Mouse (Mus musculus): Measurements from ENCODE around the gene Mecom.
"Not testable (repeated sequence)": the region's sequence is repeated elsewhere in the genome, so short reads cannot be mapped to it uniquely, and the experiment has no call there.

The Mecom gene

GRCm38 (mm10) chr3:30256896-30257295, 290.9 kb downstream of the Mecom start:
- DNase-seq (ENCODE audit: extremely low read depth, insufficient read length, low spot score): no peak

DNA sequence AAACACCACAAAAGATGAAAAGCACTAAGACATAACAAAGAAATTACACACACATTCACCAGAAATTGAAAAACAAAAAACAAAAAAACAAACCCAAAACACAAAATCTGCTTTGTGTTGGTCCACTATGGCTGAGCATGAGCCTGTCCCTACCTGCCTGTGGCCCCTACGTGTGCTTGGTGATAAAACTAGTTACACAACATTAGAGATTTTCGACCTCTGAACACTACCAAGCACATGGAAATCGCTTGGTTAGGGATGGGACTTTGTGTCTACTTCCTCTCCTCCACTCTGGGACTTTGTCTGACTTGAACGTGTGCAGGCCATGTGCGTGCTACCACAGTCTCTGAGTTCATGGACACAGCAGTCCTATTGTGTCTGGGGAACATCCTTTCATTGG, 292.0 kb downstream of the Mecom start:
- no peak for DNase-seq (ENCODE audit: extremely low read depth, insufficient read length, low spot score)

GRCm38 (mm10) chr3:30254451-30254850, 293.4 kb downstream of the Mecom start:
- no peak for DNase-seq (ENCODE audit: extremely low read depth, insufficient read length, low spot score)

- no peak for DNase-seq (ENCODE audit: extremely low read depth, insufficient read length, low spot score)
These were observed 294.1 kb downstream of the Mecom start for GRCm38 (mm10) chr3:30253714-30254113.

- DNase-seq (ENCODE audit: extremely low read depth, insufficient read length, low spot score): no peak
These were observed 299.0 kb downstream of the Mecom start for GRCm38 (mm10) chr3:30248656-30249384.

GRCm38 (mm10) chr3:30247256-30247655, 300.6 kb downstream of the Mecom start:
- DNase-seq (ENCODE audit: extremely low read depth, insufficient read length, low spot score): no peak

DNA sequence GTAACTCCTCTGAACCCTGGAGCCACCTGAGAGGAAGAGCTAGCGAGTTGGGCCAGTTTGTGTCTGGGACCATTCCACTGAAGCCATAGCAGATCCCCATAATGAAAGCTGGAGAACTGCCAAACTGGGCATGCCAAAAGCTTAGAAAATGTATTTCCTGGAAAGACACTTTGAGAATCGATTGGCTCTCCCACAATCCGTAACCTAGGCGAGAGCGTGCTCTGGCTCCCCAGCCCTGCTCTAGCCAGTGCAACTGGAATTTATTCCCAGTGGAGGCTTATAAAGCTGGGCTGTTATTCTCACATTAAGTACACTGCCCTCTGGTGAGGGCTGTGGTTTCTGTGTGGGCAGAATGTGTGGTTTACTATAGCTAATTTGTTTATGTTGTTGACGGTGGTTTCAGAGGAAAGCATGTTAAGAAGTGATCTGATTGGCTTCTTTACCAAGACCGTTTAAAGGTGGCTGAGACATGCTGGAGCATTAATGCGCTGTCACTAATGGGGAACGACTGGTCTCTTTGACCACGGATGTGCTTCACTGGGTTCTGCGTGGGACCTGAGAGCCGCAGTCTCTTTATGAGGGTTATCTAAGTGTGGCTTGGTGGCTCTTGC, 301.3 kb downstream of the Mecom start:
- DNase-seq (ENCODE audit: extremely low read depth, insufficient read length, low spot score): no peak

GRCm38 (mm10) chr3:30245950-30246349, 301.9 kb downstream of the Mecom start:
- DNase-seq (ENCODE audit: extremely low read depth, insufficient read length, low spot score): no peak

GRCm38 (mm10) chr3:30244401-30244871, 303.4 kb downstream of the Mecom start:
- DNase-seq (ENCODE audit: extremely low read depth, insufficient read length, low spot score): no peak

- DNase-seq (ENCODE audit: extremely low read depth, insufficient read length, low spot score): no peak
These were observed 304.0 kb downstream of the Mecom start for GRCm38 (mm10) chr3:30243776-30244275.

DNA sequence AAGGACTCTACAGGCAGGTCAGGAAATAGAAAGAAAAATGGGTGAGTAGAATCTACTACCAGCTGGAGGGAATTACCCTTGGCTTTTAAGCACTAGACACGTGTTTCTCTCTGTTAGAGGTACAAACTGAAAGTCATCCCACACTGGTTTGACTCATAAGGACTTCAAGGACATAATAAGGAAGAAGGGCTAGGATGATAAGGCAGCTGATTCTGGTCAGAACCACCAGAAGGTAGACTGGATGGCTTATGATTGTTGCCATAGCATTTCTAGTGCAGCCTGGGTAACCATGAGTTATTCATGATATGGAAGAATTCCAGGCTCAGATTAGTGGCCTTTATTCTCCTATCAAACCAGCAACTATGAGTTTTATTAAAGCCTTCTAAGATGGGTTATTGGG, 308.4 kb downstream of the Mecom start:
- no peak for DNase-seq (ENCODE audit: extremely low read depth, insufficient read length, low spot score)

- DNase-seq (ENCODE audit: extremely low read depth, insufficient read length, low spot score): no peak
These were observed 310.3 kb downstream of the Mecom start for GRCm38 (mm10) chr3:30237493-30237892.

DNA sequence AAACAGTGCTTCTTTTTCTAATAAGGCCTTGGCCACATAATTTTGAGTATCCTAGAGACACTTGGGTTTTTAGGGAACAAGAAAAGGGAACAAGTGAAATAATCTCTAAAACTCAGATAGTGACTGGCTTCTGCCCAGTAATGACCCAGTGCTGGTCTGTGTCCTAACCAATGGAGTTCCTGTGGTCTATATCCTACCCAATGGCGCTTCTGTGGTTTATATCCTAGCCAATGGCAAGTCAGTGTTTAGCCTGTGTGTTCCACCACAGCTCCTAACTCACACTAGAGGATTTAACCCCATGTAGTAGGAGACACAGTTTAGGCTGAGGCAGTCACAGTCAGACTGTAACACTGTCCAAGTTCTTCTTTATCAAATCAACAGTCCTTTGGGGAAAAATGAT, 313.8 kb downstream of the Mecom start:
- no peak for DNase-seq (ENCODE audit: extremely low read depth, insufficient read length, low spot score)

- DNase-seq (ENCODE audit: extremely low read depth, insufficient read length, low spot score): no peak
These were observed 319.7 kb downstream of the Mecom start for GRCm38 (mm10) chr3:30227964-30228670.

DNA sequence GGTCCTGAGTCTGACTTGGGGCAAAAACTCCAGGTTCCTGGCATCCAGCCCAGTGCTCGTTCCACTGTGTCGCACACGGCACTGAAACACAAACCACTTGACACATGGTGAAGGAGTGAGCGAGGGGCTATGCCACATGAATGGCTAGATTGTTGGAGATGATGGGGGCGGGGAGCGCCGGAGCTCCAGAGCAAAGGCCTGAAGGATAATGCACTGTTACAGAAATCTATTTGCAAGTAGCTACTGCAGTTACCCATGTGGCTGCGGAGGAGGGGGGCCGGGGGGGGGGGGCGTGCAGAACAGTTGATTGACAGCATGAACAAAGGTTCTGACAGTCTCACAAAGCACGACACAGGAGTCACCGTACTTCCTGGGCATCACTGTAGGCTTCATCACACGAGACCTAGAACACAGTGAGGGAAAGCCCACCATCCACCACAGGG, 320.9 kb downstream of the Mecom start:
- peak; percentile 2 for DNase-seq (ENCODE audit: extremely low read depth, insufficient read length, low spot score)

DNA sequence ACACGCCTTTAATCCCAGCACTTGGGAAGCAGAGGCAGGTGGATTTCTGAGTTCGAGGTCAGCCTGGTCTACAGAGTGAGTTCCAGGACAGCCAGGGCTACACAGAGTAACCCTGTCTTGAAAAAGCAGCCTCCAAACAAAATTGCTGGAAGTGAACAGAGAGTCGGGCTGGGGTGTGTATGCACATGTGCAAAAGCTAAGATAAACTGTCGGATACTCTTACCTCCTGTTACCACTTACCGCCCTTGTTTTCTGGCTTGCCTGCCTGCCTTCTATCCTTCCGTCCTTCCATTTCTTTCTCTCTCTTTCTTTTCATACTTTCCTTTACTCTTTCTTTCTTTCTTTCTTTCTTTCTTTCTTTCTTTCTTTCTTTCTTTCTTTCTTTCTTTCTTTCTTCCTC, 322.6 kb downstream of the Mecom start:
- DNase-seq (ENCODE audit: extremely low read depth, insufficient read length, low spot score): not testable (repeated sequence)

DNA sequence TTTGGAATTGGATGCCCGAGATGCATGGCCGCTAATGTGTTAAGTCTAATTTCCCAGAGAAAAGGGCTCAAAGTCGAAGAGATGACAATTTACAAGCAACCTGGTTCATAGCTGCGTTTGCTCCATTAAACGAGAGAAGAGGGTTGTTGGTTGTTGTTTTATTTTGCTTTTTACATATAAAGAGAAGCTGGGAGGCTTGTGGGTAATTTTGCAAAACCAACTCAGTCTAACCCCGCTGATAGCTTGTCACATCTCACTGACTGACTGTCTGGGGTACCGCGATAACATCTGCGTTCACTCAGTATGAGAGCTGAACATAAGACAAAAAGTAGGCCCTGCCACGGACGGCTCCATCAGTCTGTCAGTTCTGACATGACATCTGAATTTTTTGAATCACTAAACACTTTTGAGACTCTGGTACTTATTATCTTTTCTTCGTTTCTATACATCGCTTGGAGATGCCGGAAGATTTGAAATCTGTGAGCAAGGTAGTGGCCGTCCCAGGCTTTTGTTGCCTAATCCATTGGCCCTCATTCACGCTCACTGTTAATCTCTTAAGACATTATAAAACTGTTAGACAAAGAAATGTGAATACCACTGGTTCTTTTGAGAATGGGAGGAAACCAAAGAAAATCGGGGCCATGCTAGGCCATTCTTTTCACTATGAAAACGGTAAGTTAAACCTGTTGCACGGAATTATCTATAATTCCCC, 327.0 kb downstream of the Mecom start:
- DNase-seq (ENCODE audit: extremely low read depth, insufficient read length, low spot score): no peak

DNA sequence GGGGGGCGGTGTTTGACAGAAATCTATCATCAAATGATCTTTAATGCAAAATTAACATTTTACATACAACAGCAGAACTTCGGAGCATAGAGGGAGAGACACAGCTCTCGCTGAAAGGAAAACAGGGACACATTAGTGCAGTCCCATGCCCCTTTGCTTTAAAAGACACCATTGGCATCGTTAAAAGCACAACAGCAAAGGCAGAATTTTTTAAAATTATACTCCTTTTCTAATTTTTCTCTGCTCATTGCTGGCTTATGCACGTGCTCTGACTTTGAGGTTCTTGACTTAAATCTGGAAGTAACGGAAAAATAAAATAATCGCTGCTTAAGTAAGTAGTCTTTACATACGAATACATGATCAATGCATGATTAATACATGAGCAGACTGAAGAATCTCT, 327.9 kb downstream of the Mecom start:
- no peak for DNase-seq (ENCODE audit: extremely low read depth, insufficient read length, low spot score)

- no peak for DNase-seq (ENCODE audit: extremely low read depth, insufficient read length, low spot score)
These were observed 328.5 kb downstream of the Mecom start for GRCm38 (mm10) chr3:30219190-30219884.

GRCm38 (mm10) chr3:30214607-30215006, 333.2 kb downstream of the Mecom start:
- no peak for DNase-seq (ENCODE audit: extremely low read depth, insufficient read length, low spot score)

Data from 3134 (cell line).